In the genomic region with DNA sequence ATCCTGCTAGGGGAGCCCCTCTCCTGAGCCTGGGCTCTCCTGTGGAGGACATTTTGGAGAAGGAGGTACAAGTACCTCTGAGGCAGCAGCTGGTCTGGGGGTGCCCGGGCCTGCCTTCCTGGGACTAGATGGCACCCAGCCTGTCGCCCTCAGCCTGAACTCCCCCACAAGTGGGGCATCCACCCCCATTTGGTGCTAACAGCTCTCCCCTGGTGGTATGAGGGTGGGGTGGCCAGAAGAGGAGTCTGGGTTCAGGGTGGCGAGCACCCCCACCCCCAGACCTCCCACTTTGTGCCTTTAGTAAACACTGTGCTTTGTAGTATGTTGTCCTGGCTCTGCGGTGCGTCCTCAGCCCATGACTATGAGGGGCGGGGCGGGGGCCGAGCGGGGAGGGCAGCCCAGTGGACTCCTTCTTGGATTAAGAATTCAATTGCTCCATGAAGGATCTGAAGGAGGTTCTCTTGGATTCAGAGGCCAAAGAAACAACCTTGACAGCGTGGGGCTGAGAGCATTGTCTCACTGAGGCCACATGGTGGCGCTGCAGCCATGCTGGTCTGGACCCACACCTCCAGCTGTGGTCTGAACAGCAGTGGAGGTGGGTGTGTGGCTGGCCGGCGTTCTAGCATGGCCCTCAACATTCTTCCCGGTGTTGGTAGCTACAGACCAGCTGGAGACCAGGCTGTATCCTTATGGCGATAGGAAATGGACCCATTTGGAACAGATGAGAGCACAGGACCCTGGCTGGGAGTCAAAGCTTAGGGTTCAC, we compare ENCODE assay signal across 8 mouse cellular contexts. TPM values are rescaled to one million over a fixed set of nuclear protein-coding genes. Genes with fewer than 3 reads are reported as not detected.
DNase-seq lines count a peak whose midpoint lies in the region; ATAC-seq and TF ChIP-seq lines count a peak whose summit lies in the region.

No protein-coding gene starts in this region.

- H3K9ac ChIP-seq in hindbrain, embryonic 16.5 days (ENCODE audit: low read depth, low read length), result no peak overlapping the region
- H3K9ac ChIP-seq in midbrain, embryonic 15.5 days, result no peak overlapping the region

- peaks cover 6% of the 10 kb centered on the region; the same call in 1 of the 2 replicates for H3K4me1 ChIP-seq in hindbrain, embryonic 16.5 days (ENCODE audit: control insufficient read depth, insufficient read depth, low read depth, low read length)
- H3K4me1 ChIP-seq in limb, embryonic 10.5 days, result peaks cover 76% of the 10 kb centered on the region
- no peaks in the 10 kb centered on the region for H3K4me1 ChIP-seq in midbrain, embryonic 15.5 days
- H3K4me1 ChIP-seq in spleen, adult 2 months (ENCODE audit: control insufficient read depth, insufficient read depth, insufficient read length), result no peaks in the 10 kb centered on the region; the same call in 1 of the 2 replicates

- H3K27me3 ChIP-seq in hindbrain, embryonic 16.5 days (replicated peaks; ENCODE audit: control insufficient read depth, insufficient read depth, low read length), result 0 out of 2 replicates have a peak, but pooled peaks cover 2% of the 10 kb centered on the region
- peaks cover 38% of the 10 kb centered on the region for H3K27me3 ChIP-seq in limb, embryonic 10.5 days (ENCODE audit: low read depth, poor library complexity, severe bottlenecking)
- H3K27me3 ChIP-seq in midbrain, embryonic 15.5 days (replicated peaks), result no peaks in the 10 kb centered on the region
- no peaks in the 10 kb centered on the region for H3K27me3 ChIP-seq in spleen, adult 2 months (ENCODE audit: control insufficient read depth, insufficient read depth, low read length)

- no peak overlapping the region for H3K4me2 ChIP-seq in hindbrain, embryonic 16.5 days (ENCODE audit: low read length)
- H3K4me2 ChIP-seq in midbrain, embryonic 15.5 days, result no peak overlapping the region

- H3K27ac ChIP-seq in hindbrain, embryonic 16.5 days (ENCODE audit: low read depth, low read length), result no peak overlapping the region
- peak overlapping the region; percentile 66 for H3K27ac ChIP-seq in limb, embryonic 10.5 days
- H3K27ac ChIP-seq in midbrain, embryonic 15.5 days, result no peak overlapping the region
- H3K27ac ChIP-seq in spleen, adult 2 months (ENCODE audit: insufficient read depth, low read length), result no peak overlapping the region

- no peak for TF ChIP-seq POLR2A in spleen, adult 2 months (IDR thresholded peaks at IDR 0.05; ENCODE audit: low read depth, low read length)

- 21% methylated on average over 15 of the region's 15 CpGs for WGBS in hindbrain, embryonic 16.5 days
- WGBS in limb, embryonic 10.5 days, result 21% methylated on average over 15 of the region's 15 CpGs
- WGBS in midbrain, embryonic 15.5 days, result 22% methylated on average over 15 of the region's 15 CpGs
- 47% methylated on average over 15 of the region's 15 CpGs for WGBS in spleen, adult 2 months

- peak; percentile 95 for TF ChIP-seq CTCF in spleen, adult 2 months (IDR thresholded peaks at IDR 0.05; ENCODE audit: extremely low read depth, insufficient read depth, insufficient read length, insufficient replicate concordance)

- ATAC-seq in frontal cortex, adult (ENCODE audit: low TSS enrichment), result peak; percentile 76; the same call in 1 of the 2 replicates
- peak; percentile 73 for ATAC-seq in hindbrain, embryonic 16.5 days
- peak; percentile 50 for ATAC-seq in midbrain, embryonic 15.5 days (replicated peaks)

- H3K36me3 ChIP-seq in hindbrain, embryonic 16.5 days (ENCODE audit: control insufficient read depth, insufficient read depth, low read length), result no peaks in the 10 kb centered on the region
- H3K36me3 ChIP-seq in limb, embryonic 10.5 days, result no peaks in the 10 kb centered on the region
- H3K36me3 ChIP-seq in midbrain, embryonic 15.5 days (replicated peaks), result no peaks in the 10 kb centered on the region
- H3K36me3 ChIP-seq in spleen, adult 2 months (ENCODE audit: control insufficient read depth, insufficient read depth, low read length), result peaks cover 24% of the 10 kb centered on the region

- H3K9me3 ChIP-seq in hindbrain, embryonic 16.5 days (ENCODE audit: control insufficient read depth, low read length), result no peaks in the 10 kb centered on the region
- H3K9me3 ChIP-seq in limb, embryonic 10.5 days (replicated peaks), result no peaks in the 10 kb centered on the region
- no peaks in the 10 kb centered on the region for H3K9me3 ChIP-seq in midbrain, embryonic 15.5 days

- no peak overlapping the region for H3K4me3 ChIP-seq in hindbrain, embryonic 16.5 days (ENCODE audit: low read length)
- H3K4me3 ChIP-seq in limb, embryonic 10.5 days, result no peak overlapping the region
- no peak overlapping the region for H3K4me3 ChIP-seq in midbrain, embryonic 15.5 days
- no peak overlapping the region for H3K4me3 ChIP-seq in spleen, adult 2 months (ENCODE audit: extremely low read depth, insufficient read depth, insufficient read length)

- DNase-seq in cerebellum, adult 9-11 months, result peak; percentile 36
- DNase-seq in cerebellum, adult 9-10 months, result no peak
- DNase-seq in c-Kit-positive CD71-negative TER-119-negative erythroid progenitor cells, embryonic 14.5 days (ENCODE audit: low read depth), result peak; percentile 68
- peak; percentile 92 for DNase-seq in limb, embryonic 10.5 days (ENCODE audit: low spot score)
- DNase-seq in spleen, adult 2 months (ENCODE audit: low read depth in 1 of 2, low spot score in 2 of 2), result peak in 1 of 2 experiments; percentile 56

RNA-seq across cellular contexts. Expression of gene Mdfi, which starts 42.2 kb away (rescaled TPM):
- 2.7 and 3.9 TPM in 2 replicates for polyA plus RNA-seq in hindbrain, embryonic 16.5 days (2015; fragmentation: Nextera tagmentation; extraction: Ambion mirVana)
- polyA plus RNA-seq in limb, embryonic 10.5 days (2016; fragmentation: Nextera tagmentation; extraction: Ambion mirVana), result 18.9 and 21.6 TPM in 2 replicates
- polyA plus RNA-seq in midbrain, embryonic 15.5 days (2015; fragmentation: Nextera tagmentation; extraction: Ambion mirVana), result 2.7 and 3.6 TPM in 2 replicates
- 7.1 and 8.8 TPM in 2 replicates for polyA plus RNA-seq in spleen, adult 2 months (2012; rRNA removed)

RNA-seq across cellular contexts. Expression of gene Tfeb, which starts 55.5 kb away (rescaled TPM):
- 4.6 and 4.7 TPM in 2 replicates for polyA plus RNA-seq in hindbrain, embryonic 16.5 days (2015; fragmentation: Nextera tagmentation; extraction: Ambion mirVana)
- 1.5 and 2.3 TPM in 2 replicates for polyA plus RNA-seq in limb, embryonic 10.5 days (2016; fragmentation: Nextera tagmentation; extraction: Ambion mirVana)
- polyA plus RNA-seq in midbrain, embryonic 15.5 days (2015; fragmentation: Nextera tagmentation; extraction: Ambion mirVana), result 3.2 and 3.8 TPM in 2 replicates
- 110 and 131 TPM in 2 replicates for polyA plus RNA-seq in spleen, adult 2 months (2012; rRNA removed)

Comparison
In these comparisons a context has a peak if more than half of its experiments do, and no peak if none do; other contexts are left out.
1. RNA of gene Tfeb, which starts 55.5 kb away (polyA plus RNA-seq): 110 to 131 TPM in spleen, adult 2 months; 4.6 to 4.7 TPM in hindbrain, embryonic 16.5 days, 3.2 to 3.8 TPM in midbrain, embryonic 15.5 days and 1.5 to 2.3 TPM in limb, embryonic 10.5 days; every median in the first group is over 10 times any median in the second.
2. Peak in every context shown above with its lines, with median percentiles within 50 percentile points of each other: ATAC-seq.